Mouse (Mus musculus) ES-Bruce4 (cell line): ENCODE results near the gene Zglp1. TPM values are rescaled to one million over a fixed set of nuclear protein-coding genes. Genes with fewer than 3 reads are reported as not detected.

Experiments used
- H3K27ac ChIP-seq: 2 replicates; pipeline ENCODE4 v1.5.1; 2012; ENCODE audit warnings: low read length, inconsistent platforms; ENCODE audit not compliant: insufficient read depth
- H3K27me3 ChIP-seq: 2 replicates; pipeline ENCODE4 v1.6.1; 2012; ENCODE audit warnings: mild to moderate bottlenecking, low read length, inconsistent platforms; ENCODE audit not compliant: control insufficient read depth, poor library complexity, insufficient read depth, severe bottlenecking
- H3K36me3 ChIP-seq: 2 replicates; pipeline ENCODE4 v1.6.1; 2012; ENCODE audit warnings: inconsistent platforms, mild to moderate bottlenecking, low read length, moderate library complexity; ENCODE audit not compliant: control insufficient read depth, poor library complexity, insufficient read depth, severe bottlenecking
- H3K4me1 ChIP-seq: one replicate; pipeline ENCODE4 v1.8.1; 2011; ENCODE audit warnings: low read length; ENCODE audit not compliant: control insufficient read depth, insufficient read depth
- H3K4me3 ChIP-seq: 2 replicates; pipeline ENCODE4 v1.5.1; 2011; ENCODE audit warnings: low read depth, mild to moderate bottlenecking, low read length
- H3K9ac ChIP-seq: 2 replicates; pipeline ENCODE4 v1.6.1; 2012; ENCODE audit warnings: low read depth, mild to moderate bottlenecking, inconsistent platforms; ENCODE audit not compliant: poor library complexity, severe bottlenecking
- H3K9me3 ChIP-seq: replicated peaks from 2 replicates; pipeline ENCODE4 v1.6.1; 2012; ENCODE audit warnings: mild to moderate bottlenecking, low read length, inconsistent platforms; ENCODE audit not compliant: control insufficient read depth, poor library complexity, insufficient read depth, severe bottlenecking
- CTCF ChIP-seq: IDR thresholded peaks from one replicate; pipeline ENCODE4 v1.8.1; 2011; ENCODE audit warnings: low read depth, low read length
- EP300 ChIP-seq: IDR thresholded peaks from 2 replicates; pipeline ENCODE4 v1.6.1; 2011; ENCODE audit warnings: low read depth, low read length; ENCODE audit not compliant: insufficient read depth
- POLR2A ChIP-seq: IDR thresholded peaks from one replicate; pipeline ENCODE4 v1.8.1; 2011; ENCODE audit warnings: low read length; ENCODE audit not compliant: insufficient read depth
- polyA plus RNA-seq: library from polyadenylated mRNA; stranded (reverse); fragments of >200 nt; gene quantifications from 2 replicates; pipeline ENCODE4 v1.2.4, GENCODE M21; 2011; ENCODE audit warnings: low read depth; ENCODE audit not compliant: missing spikeins, insufficient read depth, insufficient read length

The Zglp1 gene
- polyA plus RNA-seq, 1 experiment = not detected

DNA sequence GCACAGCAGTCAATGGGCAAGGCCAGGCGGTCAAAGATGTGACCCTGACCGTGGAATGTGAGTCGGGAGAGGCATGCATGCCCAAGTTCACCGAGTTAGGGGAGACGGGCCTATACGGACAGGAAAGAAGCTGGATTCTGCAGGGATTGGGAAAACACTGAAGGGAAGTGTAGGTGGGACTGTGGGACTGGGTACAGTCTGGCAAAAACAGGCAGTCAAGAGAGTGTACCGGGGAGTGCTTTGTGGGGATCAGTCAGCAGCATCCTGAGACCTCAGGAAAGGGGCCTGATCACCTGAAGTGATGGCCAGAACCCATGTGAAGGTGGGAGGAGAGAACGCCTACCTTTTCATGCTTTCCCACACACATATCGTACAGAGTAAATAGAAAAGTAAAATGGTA is 31.3 kb downstream of the Zglp1 start:
- H3K27me3 ChIP-seq = no peaks in the 10 kb centered on the region; the same call in 1 of the 2 replicates
- no peak overlapping the region for H3K27ac ChIP-seq
- no peaks in the 10 kb centered on the region for H3K36me3 ChIP-seq
- H3K4me1 ChIP-seq = no peaks in the 10 kb centered on the region
- H3K9ac ChIP-seq = no peak overlapping the region
- no peaks in the 10 kb centered on the region for H3K9me3 ChIP-seq
- peak overlapping the region; percentile 18 for H3K4me3 ChIP-seq
- TF ChIP-seq EP300 (no peak), POLR2A (no peak)

DNA sequence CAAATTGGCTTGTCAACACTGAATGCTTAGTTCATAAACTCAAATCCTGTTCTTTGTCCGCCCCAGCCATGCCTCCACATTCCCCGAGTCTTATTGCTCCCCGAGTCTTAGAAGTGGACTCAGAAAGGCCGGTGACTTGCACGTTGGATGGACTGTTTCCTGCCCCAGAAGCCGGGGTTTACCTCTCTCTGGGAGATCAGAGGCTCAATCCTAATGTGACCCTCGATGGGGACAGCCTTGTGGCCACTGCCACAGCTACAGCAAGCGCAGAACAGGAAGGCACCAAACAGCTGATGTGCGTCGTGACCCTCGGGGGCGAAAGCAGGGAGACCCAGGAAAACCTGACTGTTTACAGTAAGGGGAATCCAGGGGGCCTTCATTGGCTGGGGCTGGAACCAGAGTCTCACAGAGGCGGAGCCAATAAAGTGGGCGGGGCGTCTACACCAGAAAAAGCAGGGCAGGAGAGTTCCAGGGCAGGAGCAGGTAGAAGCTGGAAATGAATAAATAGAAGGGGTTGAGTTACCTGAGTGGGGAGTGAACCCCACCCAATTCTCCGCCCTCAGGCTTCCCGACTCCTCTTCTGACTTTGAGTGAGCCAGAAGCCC is 32.3 kb downstream of the Zglp1 start:
- H3K27ac ChIP-seq = no peak overlapping the region
- peak overlapping the region; percentile 13; the same call in 1 of the 2 replicates for H3K4me3 ChIP-seq
- no peaks in the 10 kb centered on the region for H3K9me3 ChIP-seq
- no peaks in the 10 kb centered on the region; the same call in 1 of the 2 replicates for H3K27me3 ChIP-seq
- no peak overlapping the region for H3K9ac ChIP-seq
- TF ChIP-seq POLR2A (no peak), CTCF (no peak), EP300 (no peak)
- no peaks in the 10 kb centered on the region for H3K4me1 ChIP-seq
- no peaks in the 10 kb centered on the region for H3K36me3 ChIP-seq

DNA sequence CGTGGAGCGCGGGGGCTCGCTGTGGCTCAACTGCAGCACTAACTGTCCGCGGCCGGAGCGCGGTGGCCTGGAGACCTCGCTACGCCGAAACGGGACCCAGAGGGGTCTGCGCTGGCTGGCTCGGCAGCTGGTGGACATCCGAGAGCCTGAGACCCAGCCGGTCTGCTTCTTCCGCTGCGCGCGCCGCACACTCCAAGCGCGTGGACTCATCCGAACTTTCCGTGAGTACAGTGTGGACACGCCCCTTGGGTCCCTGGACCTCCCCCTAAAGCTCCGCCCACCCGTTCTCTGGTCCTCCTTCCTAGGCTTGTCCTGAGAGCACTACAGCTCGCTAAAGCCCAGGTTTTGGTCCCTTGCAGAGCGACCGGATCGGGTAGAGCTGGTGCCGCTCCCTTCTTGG is 33.8 kb downstream of the Zglp1 start:
- no peak overlapping the region for H3K27ac ChIP-seq
- no peaks in the 10 kb centered on the region; the same call in 1 of the 2 replicates for H3K27me3 ChIP-seq
- no peaks in the 10 kb centered on the region for H3K36me3 ChIP-seq
- peaks cover 3% of the 10 kb centered on the region for H3K4me1 ChIP-seq
- H3K9me3 ChIP-seq = no peaks in the 10 kb centered on the region
- TF ChIP-seq EP300 = no peak
- TF ChIP-seq POLR2A = peak; percentile 16
- TF ChIP-seq CTCF = no peak
- H3K9ac ChIP-seq = peak overlapping the region; percentile 47
- H3K4me3 ChIP-seq = peak overlapping the region; percentile 59

DNA sequence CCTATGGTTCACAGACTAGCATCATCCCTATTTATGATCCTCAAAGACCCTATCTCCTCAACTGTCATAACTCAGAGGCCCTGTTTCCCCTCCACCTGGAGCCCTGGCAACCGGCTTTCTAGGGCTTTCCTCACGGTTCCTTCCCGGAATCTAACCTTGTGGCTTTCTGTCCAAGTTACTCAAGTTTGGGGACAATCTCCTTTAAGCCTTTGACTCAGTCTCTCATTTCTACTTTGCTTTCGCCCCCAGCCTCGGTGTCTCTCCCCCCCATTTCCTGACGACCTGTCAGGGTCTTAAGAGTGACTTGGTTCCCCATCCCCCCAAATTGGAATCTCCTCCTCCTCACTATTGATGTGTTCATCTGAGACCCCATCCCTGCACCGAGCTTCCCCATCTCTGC is 34.4 kb downstream of the Zglp1 start:
- peak overlapping the region; percentile 47 for H3K9ac ChIP-seq
- no peak overlapping the region for H3K27ac ChIP-seq
- H3K4me1 ChIP-seq = peaks cover 3% of the 10 kb centered on the region
- no peaks in the 10 kb centered on the region for H3K9me3 ChIP-seq
- H3K36me3 ChIP-seq = no peaks in the 10 kb centered on the region
- no peaks in the 10 kb centered on the region; the same call in 1 of the 2 replicates for H3K27me3 ChIP-seq
- TF ChIP-seq CTCF = no peak
- peak overlapping the region; percentile 73 for H3K4me3 ChIP-seq

DNA sequence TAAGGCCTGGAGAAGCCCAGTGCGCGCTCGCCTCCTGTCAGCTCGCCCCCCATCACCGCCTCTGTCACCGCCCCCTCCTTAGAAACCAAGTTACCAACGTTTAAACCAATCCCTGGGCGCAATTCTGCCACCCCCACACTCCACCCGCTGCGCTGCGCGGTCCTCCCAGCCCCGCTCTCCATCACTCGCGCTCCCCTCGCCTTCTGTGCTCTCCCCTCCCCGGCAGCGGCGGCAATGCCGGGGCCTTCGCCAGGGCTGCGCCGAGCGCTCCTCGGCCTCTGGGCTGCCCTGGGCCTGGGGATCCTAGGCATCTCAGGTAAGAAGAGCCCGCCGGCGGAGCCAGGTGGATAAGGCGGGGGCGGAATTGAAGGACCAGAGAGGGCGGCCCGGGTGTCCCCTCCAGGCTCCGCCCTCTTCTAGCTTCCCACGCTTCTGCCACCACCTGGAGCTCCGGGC is 35.0 kb downstream of the Zglp1 start, which contains the start of gene Icam5:
Gene Icam5, plus strand, starts transcription at position 178 of the 456 bp plus-strand sequence.
- no peak for TF ChIP-seq EP300
- TF ChIP-seq CTCF = no peak
- TF ChIP-seq POLR2A = no peak
- Histone ChIP-seq H3K4me1 (peaks cover 5% of the 10 kb centered on the region), H3K27ac (no peak within 1 kb of the TSS), H3K4me3 (peak within 1 kb of the TSS; percentile 73), H3K27me3 (no peaks in the 10 kb centered on the region; the same call in 1 of the 2 replicates), H3K36me3 (no peaks in the 10 kb centered on the region), H3K9me3 (no peaks in the 10 kb centered on the region), H3K9ac (peak within 1 kb of the TSS; percentile 47)

DNA sequence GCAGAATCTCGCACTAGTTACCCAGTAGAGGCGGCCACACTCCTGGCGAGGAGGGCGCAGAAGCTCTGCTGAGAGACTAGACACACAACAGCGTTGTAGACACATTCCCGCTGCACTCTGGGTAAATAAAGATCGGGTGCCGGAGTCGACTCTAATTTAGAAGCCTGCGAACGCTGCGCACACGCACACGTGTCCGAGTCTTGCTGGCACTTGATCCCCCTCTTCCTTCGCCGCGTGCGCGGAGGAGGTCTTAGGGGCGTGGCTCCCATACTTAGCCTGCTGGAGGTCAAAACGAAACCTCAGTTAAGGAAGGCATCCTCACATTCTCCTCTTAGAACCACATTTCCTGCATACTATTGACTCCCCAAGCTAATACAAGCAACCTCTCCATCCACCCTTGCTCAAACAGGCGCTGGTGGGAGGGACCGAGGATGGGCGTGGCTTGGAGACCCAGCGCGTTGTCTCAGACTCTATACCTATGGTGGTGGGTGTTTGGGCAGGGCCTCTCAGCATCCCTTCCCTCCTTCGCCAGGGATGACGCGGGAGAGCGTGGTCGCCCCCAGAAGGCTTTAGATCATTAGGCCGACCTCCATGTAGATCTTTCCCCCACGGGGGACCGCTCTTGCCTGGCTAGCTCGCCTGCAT is 35.5 kb downstream of the Zglp1 start:
- no peaks in the 10 kb centered on the region; the same call in 1 of the 2 replicates for H3K27me3 ChIP-seq
- no peaks in the 10 kb centered on the region for H3K36me3 ChIP-seq
- TF ChIP-seq EP300 (no peak), CTCF (no peak), POLR2A (no peak)
- H3K4me1 ChIP-seq = peaks cover 6% of the 10 kb centered on the region
- peak overlapping the region; percentile 73 for H3K4me3 ChIP-seq
- H3K27ac ChIP-seq = no peak overlapping the region
- peak overlapping the region; percentile 13 for H3K9ac ChIP-seq
- no peaks in the 10 kb centered on the region for H3K9me3 ChIP-seq
